Comparison of ENCODE assay signal across 8 mouse cellular contexts in the genomic region with DNA sequence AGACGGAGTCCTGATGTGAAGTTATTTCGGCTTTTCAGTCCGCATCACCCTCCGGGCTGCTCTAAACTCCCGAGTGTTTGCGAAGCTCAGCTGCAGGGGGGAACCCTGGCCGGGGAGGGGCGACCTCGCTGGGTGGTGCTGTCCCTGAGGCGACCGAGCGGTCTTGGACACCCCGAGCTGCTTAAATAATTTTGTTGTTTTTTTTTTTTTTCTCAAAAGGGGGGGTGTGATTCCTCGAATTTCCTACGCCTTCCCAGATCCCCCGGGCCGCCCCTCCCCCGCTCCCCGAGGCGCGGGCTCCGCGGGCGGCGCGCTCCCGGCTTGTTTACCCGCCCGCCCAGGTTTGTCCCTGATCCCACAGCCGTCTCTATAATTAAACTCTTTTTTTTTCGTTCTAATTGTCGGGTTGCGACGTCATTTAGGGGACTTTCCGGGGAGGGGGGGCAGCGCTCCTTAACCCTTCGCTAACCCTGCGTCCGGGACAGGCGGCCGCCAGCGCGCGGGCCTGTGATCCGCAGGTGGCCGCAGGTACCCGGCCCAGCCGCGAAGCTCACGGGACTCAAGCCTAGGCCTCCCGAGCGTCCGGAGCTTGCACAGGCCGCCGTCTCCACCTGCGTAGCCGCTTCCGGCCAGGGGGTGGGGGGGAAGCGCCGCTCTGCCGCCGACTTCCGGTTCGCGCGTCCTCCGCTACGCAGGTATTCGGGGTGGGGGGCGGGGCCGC. TPM values are rescaled to one million over a fixed set of nuclear protein-coding genes. Genes with fewer than 3 reads are reported as not detected.
DNase-seq lines count a peak whose midpoint lies in the region; ATAC-seq and TF ChIP-seq lines count a peak whose summit lies in the region.

No protein-coding gene starts in this region.

- DNase-seq in layer of hippocampus, adult 11-12 months (ENCODE audit: low spot score): peak; percentile 70
- no peak for DNase-seq in layer of hippocampus, adult 9-10 months (ENCODE audit: low spot score)
- peak; percentile 88 for DNase-seq in embryo, embryonic 10.5 days (ENCODE audit: low spot score)
- DNase-seq in gastrocnemius, postnatal 36 days: peak; percentile 74 to 80
- DNase-seq in limb, embryonic 14.5 days (ENCODE audit: low spot score): peak; percentile 74
- DNase-seq in spleen, postnatal 10 days (ENCODE audit: low spot score in 2 of 2): peak; percentile 81 to 87

- under 1% methylated on average over 69 of the region's 71 CpGs for WGBS in intestine, embryonic 15.5 days
- under 1% methylated on average over 65 of the region's 71 CpGs for WGBS in limb, embryonic 14.5 days
- WGBS in midbrain, embryonic 15.5 days: under 1% methylated on average over 70 of the region's 71 CpGs

- ATAC-seq in intestine, embryonic 15.5 days: peak; percentile 76
- ATAC-seq in limb, embryonic 14.5 days (ENCODE audit: low FRiP score, low read depth): peak; percentile 14
- ATAC-seq in midbrain, embryonic 15.5 days (replicated peaks): peak; percentile 91

- intact Hi-C loops in gastrocnemius, postnatal 36 days (cut with DNase I): loop anchor here (2.0 kb wide), 1 partner anchor 17 kb away; no protein-coding TSS in a partner anchor

- peak overlapping the region; percentile 99 for H3K27ac ChIP-seq in intestine, embryonic 15.5 days
- peak overlapping the region; percentile 99 for H3K27ac ChIP-seq in limb, embryonic 14.5 days (replicated peaks; ENCODE audit: low read depth, low read length)
- peak overlapping the region; percentile 88 for H3K27ac ChIP-seq in midbrain, embryonic 15.5 days

- H3K4me2 ChIP-seq in intestine, embryonic 15.5 days (replicated peaks): peak overlapping the region; percentile 84
- H3K4me2 ChIP-seq in limb, embryonic 14.5 days (replicated peaks; ENCODE audit: low read depth, low read length, severe bottlenecking): peak overlapping the region; percentile 94
- H3K4me2 ChIP-seq in midbrain, embryonic 15.5 days: peak overlapping the region; percentile 97

- no peaks in the 10 kb centered on the region for H3K27me3 ChIP-seq in intestine, embryonic 15.5 days (replicated peaks)
- H3K27me3 ChIP-seq in limb, embryonic 14.5 days (ENCODE audit: control insufficient read depth, insufficient read depth, low read length): no peaks in the 10 kb centered on the region
- peaks cover 16% of the 10 kb centered on the region for H3K27me3 ChIP-seq in midbrain, embryonic 15.5 days (replicated peaks)

- peaks cover 20% of the 10 kb centered on the region; the same call in 1 of the 2 replicates for H3K4me1 ChIP-seq in intestine, embryonic 15.5 days (replicated peaks)
- H3K4me1 ChIP-seq in limb, embryonic 14.5 days (ENCODE audit: control insufficient read depth, insufficient read depth, low read length): peaks cover 7% of the 10 kb centered on the region
- H3K4me1 ChIP-seq in midbrain, embryonic 15.5 days: peaks cover 33% of the 10 kb centered on the region

- H3K9me3 ChIP-seq in intestine, embryonic 15.5 days: no peaks in the 10 kb centered on the region
- H3K9me3 ChIP-seq in limb, embryonic 14.5 days (ENCODE audit: control insufficient read depth, low read length): no peaks in the 10 kb centered on the region
- H3K9me3 ChIP-seq in midbrain, embryonic 15.5 days: no peaks in the 10 kb centered on the region

- H3K4me3 ChIP-seq in intestine, embryonic 15.5 days (replicated peaks): peak overlapping the region; percentile 67
- H3K4me3 ChIP-seq in limb, embryonic 14.5 days (replicated peaks; ENCODE audit: low read length): peak overlapping the region; percentile 96
- H3K4me3 ChIP-seq in midbrain, embryonic 15.5 days: peak overlapping the region; percentile 74

- H3K36me3 ChIP-seq in intestine, embryonic 15.5 days: 0 out of 2 replicates have a peak, but pooled peaks cover under 1% of the 10 kb centered on the region
- H3K36me3 ChIP-seq in limb, embryonic 14.5 days (ENCODE audit: control insufficient read depth, insufficient read depth, low read length): peaks cover 18% of the 10 kb centered on the region
- H3K36me3 ChIP-seq in midbrain, embryonic 15.5 days (replicated peaks): no peaks in the 10 kb centered on the region

- TF ChIP-seq POLR2A in limb, embryonic 14.5 days (IDR thresholded peaks at IDR 0.05; ENCODE audit: borderline replicate concordance, extremely low read depth, insufficient read depth, insufficient read length): 0 out of 2 replicates have a peak, but pooled peaks have one; percentile 31

- H3K9ac ChIP-seq in intestine, embryonic 15.5 days: peak overlapping the region; percentile 82
- peak overlapping the region; percentile 100 for H3K9ac ChIP-seq in limb, embryonic 14.5 days (ENCODE audit: low read depth, low read length, severe bottlenecking)
- H3K9ac ChIP-seq in midbrain, embryonic 15.5 days: peak overlapping the region; percentile 77

RNA-seq across cellular contexts. Expression of a gene that starts 2.5 kb away (rescaled TPM):
- 10 to 100 TPM; 25.0 to 29.8 TPM for total RNA-seq in gastrocnemius, postnatal 36 days (2021)
- polyA plus RNA-seq in intestine, embryonic 15.5 days (2015; fragmentation: Nextera tagmentation; extraction: Ambion mirVana): 95.8 and 107 TPM in 2 replicates
- polyA plus RNA-seq in limb, embryonic 14.5 days (2012; rRNA removed): 245 and 413 TPM in 2 replicates
- polyA plus RNA-seq in limb, embryonic 14.5 days (2014; fragmentation: Nextera tagmentation; extraction: Ambion mirVana): 195 and 209 TPM in 2 replicates
- 37.1 and 41.4 TPM in 2 replicates for polyA plus RNA-seq in midbrain, embryonic 15.5 days (2015; fragmentation: Nextera tagmentation; extraction: Ambion mirVana)

Comparison
In these comparisons a context has a peak if more than half of its experiments do, and no peak if none do; other contexts are left out.
1. ATAC-seq: peak in every context shown above with its lines; median percentile 91 in midbrain, embryonic 15.5 days; 76 in intestine, embryonic 15.5 days; 14 in limb, embryonic 14.5 days.